ENCODE assay signal across 8 mouse cellular contexts in the genomic region with DNA sequence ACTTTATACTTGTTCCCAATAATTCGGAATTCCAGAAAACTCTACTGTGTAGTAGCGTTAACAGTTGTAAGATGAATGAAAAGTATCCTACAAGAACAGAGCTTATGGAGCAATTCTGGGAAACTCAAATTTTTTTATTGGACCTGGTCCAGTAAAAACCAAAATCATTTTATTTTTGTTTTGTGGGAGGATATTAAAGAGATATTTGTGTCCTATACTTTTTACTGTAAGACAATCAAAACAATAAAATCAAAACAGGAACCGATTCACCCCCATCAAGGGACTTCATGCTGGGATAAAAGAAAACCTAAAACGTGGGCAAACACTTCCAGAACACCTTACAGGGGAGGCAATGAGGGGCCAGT. TPM values are rescaled to one million over a fixed set of nuclear protein-coding genes. Genes with fewer than 3 reads are reported as not detected.
A peak's percentile ranks its signal among the peaks of the same experiment; 100 is the strongest.
DNase-seq lines count a peak whose midpoint lies in the region; ATAC-seq lines count a peak whose summit lies in the region.

No protein-coding gene starts in this region.

- H3K9me3 ChIP-seq in neural tube, embryonic 11.5 days (ENCODE audit: control insufficient read depth, low read length): no peaks in the 10 kb centered on the region
- no peaks in the 10 kb centered on the region for H3K9me3 ChIP-seq in limb, embryonic 13.5 days
- no peaks in the 10 kb centered on the region for H3K9me3 ChIP-seq in stomach, embryonic 15.5 days

- H3K27me3 ChIP-seq in neural tube, embryonic 11.5 days (ENCODE audit: control insufficient read depth, insufficient read depth, low read length): no peaks in the 10 kb centered on the region
- no peaks in the 10 kb centered on the region for H3K27me3 ChIP-seq in limb, embryonic 13.5 days
- no peaks in the 10 kb centered on the region for H3K27me3 ChIP-seq in stomach, embryonic 15.5 days (replicated peaks)

- no peaks in the 10 kb centered on the region for H3K36me3 ChIP-seq in neural tube, embryonic 11.5 days (ENCODE audit: control insufficient read depth, insufficient read depth, low read length)
- no peaks in the 10 kb centered on the region for H3K36me3 ChIP-seq in limb, embryonic 13.5 days
- H3K36me3 ChIP-seq in stomach, embryonic 15.5 days: no peaks in the 10 kb centered on the region

- no peak overlapping the region for H3K9ac ChIP-seq in neural tube, embryonic 11.5 days (ENCODE audit: low read length)
- H3K9ac ChIP-seq in limb, embryonic 13.5 days: peak overlapping the region; percentile 54; the same call in 1 of the 2 replicates
- H3K9ac ChIP-seq in stomach, embryonic 15.5 days: no peak overlapping the region

- H3K27ac ChIP-seq in neural tube, embryonic 11.5 days (ENCODE audit: low read depth, low read length): no peak overlapping the region
- H3K27ac ChIP-seq in limb, embryonic 13.5 days: no peak overlapping the region
- H3K27ac ChIP-seq in stomach, embryonic 15.5 days: peak overlapping the region; percentile 84; the same call in 1 of the 2 replicates

- 0 out of 2 replicates have a peak, but pooled peaks have one; percentile 1 for ATAC-seq in frontal cortex, adult (ENCODE audit: low TSS enrichment)
- no peak for ATAC-seq in neural tube, embryonic 11.5 days (ENCODE audit: insufficient read depth, low FRiP score, low TSS enrichment)
- ATAC-seq in limb, embryonic 13.5 days (ENCODE audit: low FRiP score, low read depth): no peak
- ATAC-seq in stomach, embryonic 15.5 days (ENCODE audit: insufficient read depth, low FRiP score, low read depth): no peak

- peaks cover 5% of the 10 kb centered on the region; the same call in 1 of the 2 replicates for H3K4me1 ChIP-seq in neural tube, embryonic 11.5 days (ENCODE audit: control insufficient read depth, insufficient read depth, low read length)
- H3K4me1 ChIP-seq in limb, embryonic 13.5 days: peaks cover 21% of the 10 kb centered on the region
- H3K4me1 ChIP-seq in stomach, embryonic 15.5 days: peaks cover 3% of the 10 kb centered on the region; the same call in 1 of the 2 replicates

- WGBS in neural tube, embryonic 11.5 days: 27% methylated on average over 4 of the region's 4 CpGs
- 19% methylated on average over 4 of the region's 4 CpGs for WGBS in limb, embryonic 13.5 days
- WGBS in stomach, embryonic 15.5 days: 16% methylated on average over 4 of the region's 4 CpGs

- DNase-seq in frontal cortex, postnatal 25 days (ENCODE audit: low spot score in 2 of 2): no peak
- DNase-seq in neural tube, embryonic 11.5 days (ENCODE audit: low spot score): no peak
- DNase-seq in neural tube, embryonic 10.5 days (ENCODE audit: extremely low spot score, low spot score): no peak
- no peak for DNase-seq in thymus, postnatal 14 days
- DNase-seq in embryo, embryonic 10 days (ENCODE audit: low spot score): no peak

- H3K4me3 ChIP-seq in neural tube, embryonic 11.5 days (ENCODE audit: low read depth, low read length): peak overlapping the region; percentile 26
- peak overlapping the region; percentile 46 for H3K4me3 ChIP-seq in limb, embryonic 13.5 days
- H3K4me3 ChIP-seq in stomach, embryonic 15.5 days (replicated peaks): peak overlapping the region; percentile 51

- H3K4me2 ChIP-seq in neural tube, embryonic 11.5 days (ENCODE audit: low read depth): peak overlapping the region; percentile 36
- peak overlapping the region; percentile 62 for H3K4me2 ChIP-seq in limb, embryonic 13.5 days (replicated peaks)
- peak overlapping the region; percentile 59 for H3K4me2 ChIP-seq in stomach, embryonic 15.5 days

RNA-seq across cellular contexts. Expression of gene Hsd17b12, which starts 0.7 kb away (rescaled TPM):
- polyA plus RNA-seq in neural tube, embryonic 11.5 days (2014; fragmentation: Nextera tagmentation; extraction: Ambion mirVana): 120 and 122 TPM in 2 replicates
- 110 and 112 TPM in 2 replicates for polyA plus RNA-seq in limb, embryonic 13.5 days (2015; fragmentation: Nextera tagmentation; extraction: Ambion mirVana)
- polyA plus RNA-seq in stomach, embryonic 15.5 days (2015; fragmentation: Nextera tagmentation; extraction: Ambion mirVana): 135 and 138 TPM in 2 replicates
